Mouse (Mus musculus) splenic B cell, adult 2 months (primary cell): ENCODE measurements around the gene Sugct.
"Not testable (repeated sequence)": the region's sequence is repeated elsewhere in the genome, so short reads cannot be mapped to it uniquely, and the experiment has no call there.

ENCODE experiments used
- DNase-seq: peaks from one replicate; pipeline ENCODE4 v3.0.0-alpha.2; 2011; ENCODE audit warnings: low read depth, low spot score
- H3K27me3 ChIP-seq: 2 replicates; pipeline ENCODE4 v1.6.1; 2012; ENCODE audit warnings: mild to moderate bottlenecking, low read length, moderate library complexity, mixed read lengths; ENCODE audit not compliant: control insufficient read depth, poor library complexity, insufficient read depth, severe bottlenecking
- H3K36me3 ChIP-seq: 2 replicates; pipeline ENCODE4 v1.6.1; 2012; ENCODE audit warnings: mild to moderate bottlenecking, low read length, moderate library complexity, mixed read lengths; ENCODE audit not compliant: control insufficient read depth, poor library complexity, insufficient read depth, severe bottlenecking

Gene Sugct

DNA sequence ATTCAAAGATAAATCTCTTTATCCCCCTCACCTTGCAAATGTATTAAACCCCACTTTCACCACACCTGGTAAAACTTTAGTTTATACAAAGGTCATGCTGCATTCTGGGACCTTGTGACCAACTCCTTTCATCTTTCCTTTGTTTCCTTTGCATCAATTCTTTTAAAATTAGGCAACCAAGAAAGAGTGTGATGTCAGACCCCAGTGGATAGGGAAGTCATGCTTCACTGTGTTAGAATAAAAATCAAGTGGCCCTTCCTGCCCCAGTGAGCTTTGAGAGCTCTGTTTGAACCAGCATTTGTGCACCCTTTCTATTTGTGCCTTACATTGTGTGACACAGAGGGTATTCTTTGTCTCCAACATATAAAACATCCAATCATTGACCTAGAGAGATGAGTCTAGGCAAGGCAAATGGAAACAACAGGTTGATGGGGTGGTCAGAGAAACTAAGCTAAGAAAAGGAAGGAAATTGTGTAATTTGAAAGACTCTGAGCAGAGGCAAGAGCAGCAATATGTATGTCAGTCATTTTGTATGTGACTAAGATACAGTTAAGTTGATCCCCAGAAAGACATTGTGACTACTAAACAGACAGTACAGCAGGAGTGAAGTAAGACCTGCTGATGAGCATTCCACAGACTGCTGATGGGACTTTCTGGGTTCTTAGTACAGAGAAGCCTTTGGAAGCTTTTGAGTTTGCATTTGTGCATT, 797.1 kb downstream of the Sugct start:
- Histone ChIP-seq H3K36me3 (no peaks in the 10 kb centered on the region), H3K27me3 (no peaks in the 10 kb centered on the region)
- no peak for DNase-seq

DNA sequence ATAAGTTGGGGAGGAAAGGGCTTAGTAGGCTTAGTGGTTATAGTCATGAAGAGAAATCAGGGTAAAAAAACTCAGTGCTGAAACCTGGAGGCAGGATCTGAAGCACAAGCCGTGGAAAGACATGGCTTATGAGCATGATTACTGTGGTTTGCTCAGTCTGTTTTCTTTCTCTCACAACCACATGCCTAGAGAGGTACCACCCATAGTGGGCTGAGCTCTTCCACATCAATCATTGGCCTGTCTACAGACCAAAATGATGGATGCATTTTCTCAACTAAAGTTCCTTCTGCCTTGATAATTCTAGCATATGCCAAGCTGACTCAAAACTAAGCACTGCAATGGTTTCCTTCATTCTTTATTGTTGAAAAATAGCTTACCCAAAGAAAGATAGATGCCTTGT, 817.3 kb downstream of the Sugct start:
- Histone ChIP-seq H3K36me3 (no peaks in the 10 kb centered on the region), H3K27me3 (no peaks in the 10 kb centered on the region)
- no peak for DNase-seq

DNA sequence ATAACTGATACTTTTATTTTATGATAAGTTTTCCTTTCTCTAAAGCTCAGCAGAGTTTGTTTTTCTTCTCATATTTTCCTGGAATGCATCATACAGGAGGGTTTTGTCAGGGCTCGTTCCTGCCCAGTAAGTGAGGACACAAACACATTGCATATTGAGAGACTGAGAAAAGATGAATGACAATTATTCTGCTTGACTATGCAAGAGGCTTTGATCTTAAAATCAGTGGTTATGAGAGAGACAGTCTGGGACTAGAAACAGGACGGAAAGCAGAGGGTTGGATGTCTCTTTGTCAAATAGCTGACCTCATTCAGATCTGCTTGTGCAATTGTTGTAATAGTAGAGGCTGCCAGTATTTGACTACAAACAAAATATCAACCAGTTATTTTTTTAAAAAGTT, 835.4 kb downstream of the Sugct start:
- DNase-seq: no peak
- no peaks in the 10 kb centered on the region for H3K36me3 ChIP-seq
- H3K27me3 ChIP-seq: no peaks in the 10 kb centered on the region

DNA sequence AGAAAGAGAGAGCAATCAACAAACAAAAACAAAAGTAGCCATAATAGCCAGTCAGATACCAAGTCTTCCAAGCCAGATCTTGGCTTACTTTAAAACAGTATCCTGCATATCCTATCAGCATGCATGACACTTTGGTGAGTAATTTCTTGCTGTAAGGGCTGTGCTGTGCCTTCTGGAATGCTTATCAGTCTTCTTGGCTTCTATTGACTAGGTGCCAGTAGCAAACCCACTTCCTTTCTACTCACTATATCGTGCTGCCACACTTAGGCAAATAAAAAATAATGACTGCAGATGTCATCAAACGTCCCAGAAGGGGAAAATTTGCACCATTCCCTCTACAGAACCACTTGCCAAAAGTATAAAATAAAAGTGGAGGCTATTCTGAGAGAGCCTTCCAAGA, 848.1 kb downstream of the Sugct start:
- Histone ChIP-seq H3K36me3 (no peaks in the 10 kb centered on the region), H3K27me3 (no peaks in the 10 kb centered on the region)
- no peak for DNase-seq

DNA sequence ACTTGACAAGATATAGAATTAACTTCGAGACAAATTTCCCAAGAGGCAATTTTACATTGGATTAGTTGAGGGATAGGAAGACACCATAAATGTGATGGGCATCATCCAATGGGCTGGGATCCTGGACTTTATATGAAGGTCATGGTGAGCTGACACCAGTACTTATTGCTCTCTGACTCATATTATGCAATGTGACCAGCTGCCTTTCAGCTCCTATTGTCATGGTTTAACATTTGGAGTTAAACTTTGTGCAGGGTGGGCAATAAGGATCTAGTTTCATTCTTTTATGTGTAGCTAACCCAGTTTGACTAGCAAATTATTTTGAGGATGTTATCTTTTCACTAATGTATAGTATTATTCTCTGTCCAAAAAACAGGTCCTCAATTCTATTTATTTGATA, 854.4 kb downstream of the Sugct start:
- Histone ChIP-seq H3K27me3 (no peaks in the 10 kb centered on the region), H3K36me3 (no peaks in the 10 kb centered on the region)
- DNase-seq: no peak

DNA sequence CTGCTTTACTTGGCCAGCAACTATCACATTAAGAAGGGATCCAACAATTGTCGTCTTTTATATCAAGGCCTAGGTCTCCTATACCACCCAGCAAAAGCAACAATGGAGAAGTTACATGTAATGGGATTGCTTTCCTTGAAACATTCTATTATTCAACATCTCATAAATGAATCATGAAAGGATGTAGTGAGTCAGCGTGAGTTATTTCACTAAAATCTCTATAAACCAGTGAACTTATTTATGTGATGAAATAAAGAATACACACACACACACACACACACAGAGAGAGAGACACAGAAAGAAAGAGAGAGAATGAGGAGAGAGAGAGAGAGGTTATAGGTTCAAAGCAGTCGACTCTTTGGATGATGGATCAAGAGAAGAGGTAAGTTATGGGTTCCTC, 856.9 kb downstream of the Sugct start:
- DNase-seq: no peak
- Histone ChIP-seq H3K27me3 (no peaks in the 10 kb centered on the region), H3K36me3 (no peaks in the 10 kb centered on the region)

DNA sequence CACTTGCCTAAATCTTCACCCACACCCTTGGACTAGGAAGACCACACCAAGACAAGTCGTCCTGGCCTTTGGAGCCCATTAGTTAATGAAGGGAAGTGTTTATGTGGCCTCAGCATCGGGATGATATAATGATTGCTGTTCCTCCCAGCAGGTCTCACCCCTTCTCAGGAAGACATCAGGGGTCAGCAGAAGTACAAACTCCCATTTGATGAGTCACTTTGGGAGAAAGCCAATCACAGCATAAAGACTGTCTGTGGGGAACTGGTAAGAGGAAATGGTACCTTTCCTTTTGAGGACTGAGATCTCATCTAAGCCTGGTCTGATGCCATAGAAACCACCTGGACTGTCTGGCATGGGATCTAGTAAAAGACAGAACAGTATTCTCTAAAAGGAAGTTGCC, 860.2 kb downstream of the Sugct start:
- H3K36me3 ChIP-seq: no peaks in the 10 kb centered on the region
- no peaks in the 10 kb centered on the region for H3K27me3 ChIP-seq
- DNase-seq: no peak

DNA sequence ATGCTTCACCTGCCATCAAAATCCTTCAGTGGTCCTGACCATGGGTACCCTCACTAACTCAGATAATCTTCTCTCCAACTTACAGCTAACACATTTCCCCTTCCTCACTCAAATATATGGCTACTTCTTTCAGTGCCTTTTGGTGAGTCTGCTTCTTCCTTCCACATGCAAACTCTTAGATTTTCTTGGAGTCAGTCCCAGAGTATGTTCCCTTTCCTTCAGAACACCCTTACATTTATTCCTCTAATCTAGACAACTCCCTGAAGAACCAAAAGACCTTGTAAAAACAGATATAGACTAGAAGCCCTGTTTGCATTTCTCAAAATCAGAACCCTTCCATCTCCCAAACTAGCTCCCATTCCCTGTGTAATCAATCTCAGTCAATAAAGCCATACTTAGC, 862.3 kb downstream of the Sugct start:
- DNase-seq: no peak
- no peaks in the 10 kb centered on the region for H3K27me3 ChIP-seq
- no peaks in the 10 kb centered on the region for H3K36me3 ChIP-seq

DNA sequence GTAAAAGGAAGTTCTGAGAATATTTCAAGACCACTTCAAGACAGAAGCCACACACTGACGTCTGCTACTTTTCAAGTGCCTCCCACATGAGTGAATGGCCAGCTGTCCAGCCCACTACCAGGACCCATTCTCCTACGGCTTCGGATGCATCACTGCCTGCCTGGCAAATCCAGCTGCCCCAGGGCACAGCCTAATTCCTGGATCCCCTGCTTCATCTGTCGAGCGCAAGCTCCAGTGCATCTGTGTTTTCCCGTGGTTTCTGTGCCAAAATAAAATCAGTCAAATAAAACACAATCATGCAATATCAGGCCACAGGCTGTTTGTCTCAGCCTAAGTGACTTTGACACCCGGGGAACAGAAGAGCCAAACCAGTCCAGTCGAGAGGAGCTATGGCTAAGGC, 863.5 kb downstream of the Sugct start:
- no peak for DNase-seq
- no peaks in the 10 kb centered on the region for H3K36me3 ChIP-seq
- no peaks in the 10 kb centered on the region for H3K27me3 ChIP-seq

DNA sequence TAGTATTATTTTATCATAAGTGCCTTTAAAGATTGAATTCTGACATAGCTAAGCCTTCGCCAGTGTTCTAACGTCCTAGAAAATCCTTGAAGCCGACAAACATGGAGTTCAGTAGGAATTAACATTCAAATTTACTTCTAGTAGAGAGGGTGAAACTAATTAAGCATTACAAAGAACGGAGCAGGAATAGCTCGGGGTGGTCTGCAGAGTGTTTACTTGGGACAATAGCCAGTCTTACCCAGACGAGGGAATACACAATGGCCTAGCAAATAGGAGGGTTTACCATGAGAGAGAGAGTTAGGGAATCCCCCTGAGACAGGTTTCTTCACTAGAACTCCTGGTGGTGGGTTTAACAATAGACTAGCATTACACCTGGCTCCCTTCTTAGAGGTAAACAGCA, 865.1 kb downstream of the Sugct start:
- not testable (repeated sequence) for H3K27me3 ChIP-seq, DNase-seq, H3K36me3 ChIP-seq

DNA sequence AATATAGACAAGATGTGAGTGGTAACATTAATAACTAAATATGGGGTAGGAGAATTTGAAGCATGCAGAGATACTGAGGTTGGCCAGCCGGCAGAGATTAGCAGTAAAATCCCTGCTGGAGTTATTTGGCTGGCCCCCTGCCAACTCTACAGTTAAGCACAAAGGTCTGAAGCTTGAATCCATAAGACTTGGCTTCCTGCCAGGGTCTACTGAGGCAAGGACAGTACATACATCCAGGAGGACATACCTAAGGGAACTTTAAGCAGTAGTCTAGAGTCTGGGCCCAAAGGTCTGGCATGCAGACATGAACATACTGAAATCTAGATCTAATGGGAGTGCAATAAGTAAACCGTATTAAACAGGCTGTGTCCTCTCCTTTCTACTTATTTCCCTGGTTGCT, 865.8 kb downstream of the Sugct start:
- no peak for DNase-seq
- no peaks in the 10 kb centered on the region for H3K36me3 ChIP-seq
- no peaks in the 10 kb centered on the region for H3K27me3 ChIP-seq

DNA sequence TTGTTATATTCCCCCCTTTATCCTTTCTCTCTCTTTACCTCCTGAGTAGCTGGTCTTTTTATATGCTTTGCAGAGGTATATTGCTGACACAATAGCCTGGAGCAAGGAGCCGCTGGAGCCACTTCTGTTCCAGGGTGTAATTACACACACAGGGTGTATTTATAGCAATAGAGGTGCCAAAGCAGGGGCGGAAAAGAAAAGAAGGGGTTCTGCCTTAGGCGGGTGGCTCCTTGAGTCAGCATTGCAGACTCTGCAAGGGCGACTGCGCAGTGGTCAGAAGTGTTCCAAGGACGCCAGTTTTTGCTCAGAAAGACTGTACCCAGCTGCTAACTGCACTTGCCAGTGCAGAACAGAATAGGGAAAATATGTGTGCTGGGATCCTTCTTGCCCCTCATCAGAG, 869.7 kb downstream of the Sugct start:
- DNase-seq: no peak
- Histone ChIP-seq H3K36me3 (no peaks in the 10 kb centered on the region), H3K27me3 (no peaks in the 10 kb centered on the region)

DNA sequence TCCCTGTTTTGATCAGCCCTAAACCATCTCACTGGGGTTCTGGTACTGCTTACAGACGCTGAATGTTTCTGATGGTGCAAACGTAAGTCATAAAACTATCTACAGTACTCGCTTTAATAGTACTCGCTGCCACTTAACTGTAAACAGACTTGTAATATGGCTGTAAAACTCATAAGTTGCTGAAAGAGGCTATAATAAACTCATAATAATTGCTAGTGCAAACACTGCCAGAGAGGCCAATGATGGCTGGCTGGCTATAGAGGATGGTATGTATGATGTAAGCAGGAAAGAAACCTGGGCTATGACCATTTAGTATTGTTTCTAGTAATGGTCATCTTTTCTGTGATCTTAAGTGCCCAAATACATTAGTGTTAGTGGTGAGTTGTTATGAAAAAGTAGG, 873.6 kb downstream of the Sugct start:
- H3K36me3 ChIP-seq: no peaks in the 10 kb centered on the region
- no peaks in the 10 kb centered on the region for H3K27me3 ChIP-seq
- DNase-seq: no peak

DNA sequence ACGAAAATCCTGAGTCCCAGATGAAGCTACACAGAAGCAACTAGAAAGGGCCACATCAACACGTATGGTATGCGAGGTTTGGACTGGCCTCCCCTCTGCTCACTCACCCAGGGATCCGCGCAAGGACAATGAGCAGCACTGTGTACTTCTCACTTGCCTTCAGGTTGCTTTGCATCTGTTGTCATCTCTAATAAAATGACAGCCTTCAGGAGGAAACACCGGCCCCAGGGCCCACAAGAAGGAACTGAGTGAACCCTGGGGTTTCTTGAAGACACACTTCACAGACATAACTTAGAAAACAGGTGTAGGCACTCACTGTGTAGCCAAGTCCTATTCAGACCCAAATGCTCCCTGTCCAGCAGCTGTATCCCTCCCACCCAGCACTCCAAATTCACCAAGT, 877.9 kb downstream of the Sugct start:
- no peaks in the 10 kb centered on the region for H3K36me3 ChIP-seq
- DNase-seq: no peak
- no peaks in the 10 kb centered on the region for H3K27me3 ChIP-seq

DNA sequence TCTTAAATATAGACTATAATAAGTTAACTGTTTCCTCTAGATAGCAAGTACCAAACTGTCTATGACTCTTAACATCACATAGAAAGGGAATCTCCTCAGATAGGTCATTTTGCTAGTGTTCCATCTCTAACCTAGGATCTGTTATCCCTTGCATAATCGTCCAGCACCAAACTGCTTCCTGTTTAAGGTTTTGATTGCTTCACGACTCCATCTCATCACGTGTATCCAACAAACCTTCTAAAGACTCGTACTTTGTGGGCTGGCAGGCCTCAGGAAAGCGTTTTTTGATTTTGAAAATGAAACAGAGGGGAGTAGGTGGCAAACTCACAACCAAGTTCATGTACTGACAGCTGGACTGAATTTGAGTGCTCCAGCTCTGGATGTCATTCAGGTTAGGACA, 878.6 kb downstream of the Sugct start:
- Histone ChIP-seq H3K27me3 (no peaks in the 10 kb centered on the region), H3K36me3 (no peaks in the 10 kb centered on the region)
- DNase-seq: no peak

DNA sequence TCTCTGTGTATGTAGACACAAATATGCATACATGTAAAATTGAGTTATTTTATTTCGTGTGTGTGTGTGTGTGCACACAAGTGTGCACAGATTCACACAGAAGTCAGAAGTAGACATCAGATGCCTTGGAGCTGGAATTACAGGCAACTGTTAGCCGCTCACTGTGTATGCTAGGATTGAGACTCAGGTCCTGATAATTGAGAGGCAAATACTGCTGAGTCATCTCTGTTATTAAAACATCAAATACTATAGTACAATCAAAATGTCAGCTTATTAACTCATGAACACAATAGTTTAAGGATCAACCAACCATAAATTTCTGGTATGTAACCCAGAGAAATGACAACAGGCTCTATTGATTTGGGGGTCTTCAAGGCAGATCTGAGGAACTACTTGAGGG, 883.1 kb downstream of the Sugct start:
- Histone ChIP-seq H3K36me3 (no peaks in the 10 kb centered on the region), H3K27me3 (no peaks in the 10 kb centered on the region)
- DNase-seq: no peak
